Mouse (Mus musculus) midbrain, postnatal 0 days (tissue): ENCODE measurements around the gene Rpp25l. TPM values are rescaled to one million over a fixed set of nuclear protein-coding genes. Genes with fewer than 3 reads are reported as not detected.
A peak's percentile ranks its signal among the peaks of the same experiment; 100 is the strongest.
"Not testable (repeated sequence)": the region's sequence is repeated elsewhere in the genome, so short reads cannot be mapped to it uniquely, and the experiment has no call there.

Source experiments
- ATAC-seq: fragments of 200-750 bp; cut with Nextera tagmentation; 2 replicates; pipeline ENCODE4 v1.8.0; 2017; ENCODE audit warnings: moderate number of reproducible peaks, mild to moderate bottlenecking, moderate TSS enrichment, moderate library complexity; ENCODE audit not compliant: low FRiP score
- DNase-seq: peaks from one replicate; pipeline ENCODE4 v3.0.0-alpha.2; 2015; ENCODE audit warnings: low spot score
- H3K27ac ChIP-seq: fragments of 300-500 bp; sonication (generic); 2 replicates; pipeline ENCODE4 v1.5.1; 2014; ENCODE audit warnings: low read depth, mild to moderate bottlenecking, low read length, mixed read lengths
- H3K27me3 ChIP-seq: fragments of 300-500 bp; sonication (generic); 2 replicates; pipeline ENCODE4 v1.6.1; 2014; ENCODE audit warnings: low read length, control low read depth, mixed read lengths; ENCODE audit not compliant: insufficient read depth
- H3K36me3 ChIP-seq: fragments of 300-500 bp; sonication (generic); 2 replicates; pipeline ENCODE4 v1.6.1; 2014; ENCODE audit warnings: low read length, control low read depth, mixed read lengths; ENCODE audit not compliant: insufficient read depth
- H3K4me1 ChIP-seq: fragments of 300-500 bp; sonication (generic); 2 replicates; pipeline ENCODE4 v1.6.1; 2014; ENCODE audit warnings: mild to moderate bottlenecking, control low read depth, antibody characterized with exemption, low read length, mixed read lengths; ENCODE audit not compliant: insufficient read depth
- H3K4me2 ChIP-seq: fragments of 300-500 bp; sonication (generic); 2 replicates; pipeline ENCODE4 v1.6.1; 2014; ENCODE audit warnings: low read depth, mild to moderate bottlenecking, low read length, mixed read lengths; ENCODE audit not compliant: poor library complexity, severe bottlenecking
- H3K4me3 ChIP-seq: fragments of 300-500 bp; sonication (generic); 2 replicates; pipeline ENCODE4 v1.5.1; 2014; ENCODE audit warnings: low read depth, mild to moderate bottlenecking, low read length, moderate library complexity
- H3K9ac ChIP-seq: fragments of 300-500 bp; sonication (generic); replicated peaks from 2 replicates; pipeline ENCODE4 v1.6.1; 2014; ENCODE audit warnings: mild to moderate bottlenecking, low read length, moderate library complexity, mixed read lengths; ENCODE audit not compliant: poor library complexity, severe bottlenecking
- H3K9me3 ChIP-seq: fragments of 300-500 bp; sonication (generic); 2 replicates; pipeline ENCODE4 v1.6.1; 2016; ENCODE audit warnings: low read length, control low read depth
- CTCF ChIP-seq: IDR thresholded peaks from 2 replicates; pipeline ENCODE4 v1.5.1; 2016; ENCODE audit warnings: antibody characterized with exemption, mild to moderate bottlenecking
- WGBS: fragments of 180-500 bp; shearing (Covaris S2); extraction: QIAGEN DNeasy Blood & Tissue Kit; methylation state at CpG from one replicate; pipeline ENCODE4 v1.1.7; 2014; 5-methylcytosine and 5-hydroxymethylcytosine counted together
- polyA plus RNA-seq: library from polyadenylated mRNA; unstranded; fragments of >200 nt; fragmentation: Nextera tagmentation; extraction: Ambion mirVana; gene quantifications from 2 replicates; pipeline ENCODE4 v1.2.1, GENCODE M21; 2015
- total RNA-seq: library from RNA; depleted of rRNA; stranded (reverse); fragments of >200 nt; gene quantifications from 2 replicates; pipeline ENCODE4 v1.2.3, GENCODE M21; 2014

Gene Rpp25l
- total and polyA plus RNA-seq, 2 experiments from 2014 or later, result 39.7 to 44.3 TPM

DNA sequence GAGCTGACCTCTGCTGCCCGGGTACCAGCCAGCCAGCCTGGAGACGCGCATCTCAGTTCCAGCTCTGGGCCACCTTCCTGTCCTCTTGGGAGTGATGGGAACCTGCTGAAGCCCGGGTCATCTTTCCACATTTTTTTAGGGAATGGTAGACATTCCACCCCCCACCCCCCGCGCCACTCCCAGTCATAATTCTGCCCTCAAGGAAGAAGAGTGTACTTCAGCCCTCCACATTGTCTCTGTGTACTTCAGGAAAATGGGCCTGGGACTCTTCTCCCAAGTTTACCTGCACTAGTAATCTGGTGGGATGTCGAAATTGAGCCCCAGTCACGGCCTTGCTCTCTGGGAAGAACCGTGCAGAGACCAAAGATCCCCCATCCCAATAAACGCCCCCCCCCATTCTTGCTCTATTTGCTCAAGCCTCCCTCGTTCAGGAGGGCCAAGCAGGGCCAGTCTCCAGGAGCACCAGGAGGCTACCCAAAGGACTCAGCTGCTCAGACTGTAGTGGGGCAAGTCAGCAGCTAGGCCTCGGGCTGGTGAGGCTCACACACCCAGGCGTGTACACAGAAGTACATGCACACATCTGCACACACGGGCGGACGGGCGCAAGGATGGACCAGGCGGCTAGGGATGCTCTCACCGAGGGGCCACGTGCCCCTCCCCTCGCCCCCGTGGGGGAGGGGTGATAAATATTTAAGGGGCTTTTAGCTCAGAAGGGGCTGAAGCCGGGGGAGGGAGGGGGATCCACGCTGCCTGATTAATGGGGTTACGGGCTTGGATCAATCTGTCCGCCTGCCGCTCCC, 29.0 kb downstream of the Rpp25l start:
- DNase-seq, H3K36me3 ChIP-seq, H3K9ac ChIP-seq, H3K4me3 ChIP-seq, H3K4me1 ChIP-seq, H3K27ac ChIP-seq, H3K9me3 ChIP-seq, H3K27me3 ChIP-seq: not testable (repeated sequence)
- peak overlapping the region; percentile 39; the same call in 1 of the 2 replicates for H3K4me2 ChIP-seq
- peak; percentile 28; the same call in 1 of the 2 replicates for ATAC-seq
- 7% methylated on average over 20 of the region's 27 CpGs for WGBS

DNA sequence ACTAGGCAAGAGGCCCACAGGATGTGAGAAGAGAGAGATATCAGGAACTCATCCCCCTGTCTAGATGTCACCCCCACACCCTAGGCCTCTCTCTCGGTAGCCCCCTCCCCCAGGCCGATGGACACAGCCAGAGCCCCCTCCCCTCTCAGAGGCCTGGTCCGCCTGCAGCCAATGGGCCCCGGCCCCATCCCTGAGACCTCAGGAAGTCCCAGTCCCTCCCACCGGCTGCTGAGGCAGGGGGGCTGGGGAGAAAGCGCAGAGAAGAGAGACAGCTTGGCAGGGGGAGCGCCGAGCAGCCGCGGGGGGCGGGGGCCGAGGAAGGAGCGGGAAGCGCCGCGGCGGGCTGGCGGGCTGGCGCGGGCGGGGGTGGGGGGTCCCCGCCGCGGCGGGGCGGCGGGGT, 30.0 kb downstream of the Rpp25l start:
- not testable (repeated sequence) for H3K4me1 ChIP-seq, DNase-seq, H3K27ac ChIP-seq, H3K27me3 ChIP-seq, H3K36me3 ChIP-seq, H3K9me3 ChIP-seq, H3K9ac ChIP-seq
- WGBS, result no CpG with 5 or more reads among the region's 27 CpGs
- Histone ChIP-seq H3K4me3 (peak overlapping the region; percentile 16; the same call in 1 of the 2 replicates), H3K4me2 (peak overlapping the region; percentile 36; the same call in 1 of the 2 replicates)
- peak; percentile 31 for ATAC-seq

- Histone ChIP-seq H3K4me2 (no peak overlapping the region), H3K9me3 (no peaks in the 10 kb centered on the region), H3K27ac (no peak overlapping the region), H3K4me1 (0 out of 2 replicates have a peak, but pooled peaks cover 3% of the 10 kb centered on the region), H3K27me3 (no peaks in the 10 kb centered on the region), H3K4me3 (0 out of 2 replicates have a peak overlapping the region, but pooled peaks have one; percentile 0), H3K36me3 (no peaks in the 10 kb centered on the region), H3K9ac (no peak overlapping the region; the same call in 1 of the 2 replicates)
- ATAC-seq (no peak), DNase-seq (no peak)
- TF ChIP-seq CTCF, result no peak
- 25% methylated on average over 6 of the region's 6 CpGs for WGBS
Measured at GRCm38 (mm10) chr4:41682789-41683188, 30.5 kb downstream of the Rpp25l start.

GRCm38 (mm10) chr4:41681947-41682346, 31.4 kb downstream of the Rpp25l start:
- no peak for DNase-seq
- no peak for ATAC-seq
- Histone ChIP-seq H3K9ac (no peak overlapping the region), H3K36me3 (no peaks in the 10 kb centered on the region), H3K4me2 (no peak overlapping the region), H3K9me3 (no peaks in the 10 kb centered on the region), H3K4me3 (no peak overlapping the region), H3K4me1 (0 out of 2 replicates have a peak, but pooled peaks cover 3% of the 10 kb centered on the region), H3K27ac (no peak overlapping the region), H3K27me3 (no peaks in the 10 kb centered on the region)
- no peak for TF ChIP-seq CTCF
- 67% methylated on average over 10 of the region's 10 CpGs for WGBS

GRCm38 (mm10) chr4:41681176-41681575, 32.2 kb downstream of the Rpp25l start:
- no peak for TF ChIP-seq CTCF
- Histone ChIP-seq H3K4me1 (0 out of 2 replicates have a peak, but pooled peaks cover 3% of the 10 kb centered on the region), H3K9me3 (no peaks in the 10 kb centered on the region), H3K27me3 (no peaks in the 10 kb centered on the region), H3K4me2 (no peak overlapping the region), H3K36me3 (no peaks in the 10 kb centered on the region), H3K4me3 (no peak overlapping the region), H3K27ac (no peak overlapping the region), H3K9ac (no peak overlapping the region)
- peak; percentile 39 for DNase-seq
- WGBS, result 60% methylated on average over 4 of the region's 4 CpGs
- no peak for ATAC-seq

DNA sequence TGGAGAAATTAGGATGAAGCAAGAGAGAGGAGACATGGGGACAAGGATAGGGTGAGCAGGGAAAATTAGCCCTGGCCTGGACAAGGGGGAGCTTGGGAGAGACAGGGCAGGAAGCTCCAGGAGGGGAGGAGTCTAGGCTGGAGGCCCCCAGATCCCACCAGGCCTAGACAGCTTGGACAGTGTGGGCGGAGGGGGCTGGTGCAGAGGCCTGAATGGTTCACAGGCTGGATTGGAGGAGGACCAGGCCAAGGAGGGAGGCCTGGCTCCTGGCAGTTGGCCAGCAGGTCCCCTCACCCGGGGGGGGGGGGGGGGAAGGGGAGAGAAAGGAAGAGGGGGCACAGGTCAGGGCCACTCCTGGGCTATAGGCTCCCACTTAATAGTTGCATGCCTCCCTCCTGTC, 34.0 kb downstream of the Rpp25l start:
- Histone ChIP-seq H3K4me3 (no peak overlapping the region), H3K9me3 (no peaks in the 10 kb centered on the region), H3K36me3 (no peaks in the 10 kb centered on the region), H3K9ac (no peak overlapping the region), H3K4me1 (peaks cover 5% of the 10 kb centered on the region; the same call in 1 of the 2 replicates), H3K4me2 (no peak overlapping the region), H3K27ac (no peak overlapping the region), H3K27me3 (no peaks in the 10 kb centered on the region)
- TF ChIP-seq CTCF, result no peak
- DNase-seq, result no peak
- no peak for ATAC-seq
- WGBS, result 40% methylated on average over 1 of the region's 2 CpGs
